Mouse (Mus musculus) embryonic facial prominence, embryonic 11.5 days (tissue): Measurements from ENCODE around the gene Olfr1151. TPM values are rescaled to one million over a fixed set of nuclear protein-coding genes. Genes with fewer than 3 reads are reported as not detected.

Source experiments
- ATAC-seq: fragments of 200-750 bp; cut with Nextera tagmentation; replicated peaks from 2 replicates; pipeline ENCODE4 v1.8.0; 2017; ENCODE audit warnings: low read depth; ENCODE audit not compliant: insufficient number of reproducible peaks, low FRiP score, low TSS enrichment
- DNase-seq: peaks from one replicate; pipeline ENCODE4 v3.0.0-alpha.2; 2015; ENCODE audit warnings: low spot score
- H3K27ac ChIP-seq: fragments of 300-500 bp; sonication (generic); replicated peaks from 2 replicates; pipeline ENCODE4 v1.5.1; 2014; ENCODE audit warnings: mild to moderate bottlenecking, low read depth, low read length, control low read depth
- H3K27me3 ChIP-seq: fragments of 300-500 bp; sonication (generic); 2 replicates; pipeline ENCODE4 v1.6.1; 2014; ENCODE audit warnings: mild to moderate bottlenecking, low read length, moderate library complexity, mixed read lengths; ENCODE audit not compliant: control insufficient read depth, insufficient read depth
- H3K36me3 ChIP-seq: fragments of 300-500 bp; sonication (generic); replicated peaks from 2 replicates; pipeline ENCODE4 v1.6.1; 2014; ENCODE audit warnings: low read depth, mild to moderate bottlenecking, low read length, moderate library complexity, mixed read lengths; ENCODE audit not compliant: control insufficient read depth, insufficient read depth
- H3K4me1 ChIP-seq: fragments of 300-500 bp; sonication (generic); 2 replicates; pipeline ENCODE4 v1.6.1; 2014; ENCODE audit warnings: low read length, mixed read lengths; ENCODE audit not compliant: control insufficient read depth, insufficient read depth
- H3K4me2 ChIP-seq: fragments of 300-500 bp; sonication (generic); 2 replicates; pipeline ENCODE4 v1.6.1; 2014; ENCODE audit warnings: low read depth, mild to moderate bottlenecking, control low read depth, low read length, moderate library complexity
- H3K4me3 ChIP-seq: fragments of 300-500 bp; sonication (generic); 2 replicates; pipeline ENCODE4 v1.5.1; 2014; ENCODE audit warnings: low read depth, low read length, control low read depth
- H3K9ac ChIP-seq: fragments of 300-500 bp; sonication (generic); replicated peaks from 2 replicates; pipeline ENCODE4 v1.6.1; 2014; ENCODE audit warnings: mild to moderate bottlenecking, control low read depth, low read length
- H3K9me3 ChIP-seq: fragments of 300-500 bp; sonication (generic); replicated peaks from 2 replicates; pipeline ENCODE4 v1.6.1; 2016; ENCODE audit warnings: mild to moderate bottlenecking, low read length, inconsistent platforms, mixed read lengths; ENCODE audit not compliant: control insufficient read depth
- WGBS: fragments of 180-500 bp; shearing (Covaris S2); extraction: QIAGEN DNeasy Blood & Tissue Kit; methylation state at CpG from one replicate; pipeline ENCODE4 v1.1.7; 2014; 5-methylcytosine and 5-hydroxymethylcytosine counted together
- polyA plus RNA-seq: library from polyadenylated mRNA; unstranded; fragments of >200 nt; fragmentation: Nextera tagmentation; extraction: Ambion mirVana; gene quantifications from 2 replicates; pipeline ENCODE4 v1.2.1, GENCODE M21; 2014

The Olfr1151 gene
- not detected in 2 replicates for polyA plus RNA-seq

DNA sequence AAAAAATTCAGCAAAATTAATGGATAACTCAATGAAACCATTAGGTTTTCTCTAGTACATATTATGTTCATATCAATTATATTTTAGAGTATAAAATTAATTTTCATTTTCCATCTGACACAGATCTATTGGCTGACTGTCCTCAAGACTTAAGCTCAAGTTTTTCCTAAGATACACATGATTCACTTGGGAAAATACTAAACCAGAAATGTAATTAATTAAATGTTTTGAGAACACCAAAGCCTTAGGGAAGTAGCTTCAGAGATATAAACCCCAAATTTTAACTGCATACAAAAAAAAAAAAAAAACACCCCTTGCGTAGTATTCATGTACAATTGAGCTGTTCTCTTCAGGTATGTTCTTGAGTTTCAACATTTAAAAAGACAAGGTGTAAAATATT, at the start of gene Olfr1151:
Gene Olfr1151 (plus strand): TSS at position 301 of the 400 bp plus-strand sequence.
- H3K4me3 ChIP-seq, result no peak within 1 kb of the TSS
- H3K9ac ChIP-seq, result no peak within 1 kb of the TSS
- H3K4me2 ChIP-seq, result no peak within 1 kb of the TSS
- no peaks in the 10 kb centered on the region for H3K9me3 ChIP-seq
- ATAC-seq (no peak), DNase-seq (no peak)
- no peaks in the 10 kb centered on the region for H3K27me3 ChIP-seq
- 87% methylated on average over 1 of the region's 1 CpGs for WGBS
- H3K27ac ChIP-seq, result no peak within 1 kb of the TSS
- H3K4me1 ChIP-seq, result no peaks in the 10 kb centered on the region
- H3K36me3 ChIP-seq, result no peaks in the 10 kb centered on the region

- Histone ChIP-seq H3K9ac (no peak within 1 kb of the TSS), H3K9me3 (no peaks in the 10 kb centered on the region), H3K36me3 (no peaks in the 10 kb centered on the region), H3K4me1 (no peaks in the 10 kb centered on the region), H3K27ac (no peak within 1 kb of the TSS), H3K4me3 (no peak within 1 kb of the TSS), H3K27me3 (no peaks in the 10 kb centered on the region), H3K4me2 (no peak within 1 kb of the TSS)
- DNase-seq (no peak), ATAC-seq (no peak)
- 68% methylated on average over 1 of the region's 1 CpGs for WGBS
Observed at GRCm38 (mm10) chr2:87809522-87809921, 46.1 kb upstream of the Olfr1151 start, which contains the start of gene Olfr1145. Gene Olfr1145, plus strand, starts transcription at chr2:87809822.

GRCm38 (mm10) chr2:87830233-87830632, 25.4 kb upstream of the Olfr1151 start, which contains the start of gene Olfr1148:
Gene Olfr1148, plus strand, starts transcription at chr2:87830533.
- H3K9ac ChIP-seq, result no peak within 1 kb of the TSS
- H3K27me3 ChIP-seq, result no peaks in the 10 kb centered on the region
- no peaks in the 10 kb centered on the region for H3K9me3 ChIP-seq
- no peaks in the 10 kb centered on the region for H3K4me1 ChIP-seq
- H3K4me2 ChIP-seq, result no peak within 1 kb of the TSS
- H3K27ac ChIP-seq, result no peak within 1 kb of the TSS
- ATAC-seq (no peak), DNase-seq (no peak)
- WGBS, result 95% methylated on average over 1 of the region's 1 CpGs
- H3K36me3 ChIP-seq, result no peaks in the 10 kb centered on the region
- no peak within 1 kb of the TSS for H3K4me3 ChIP-seq

GRCm38 (mm10) chr2:87843693-87844092, 12.0 kb upstream of the Olfr1151 start, which contains the start of gene Olfr1150-ps1:
Gene Olfr1150-ps1, plus strand, starts transcription at chr2:87843993.
- Histone ChIP-seq H3K9ac (no peak within 1 kb of the TSS), H3K4me3 (no peak within 1 kb of the TSS), H3K4me2 (no peak within 1 kb of the TSS), H3K27ac (no peak within 1 kb of the TSS), H3K27me3 (no peaks in the 10 kb centered on the region), H3K4me1 (no peaks in the 10 kb centered on the region), H3K36me3 (no peaks in the 10 kb centered on the region), H3K9me3 (no peaks in the 10 kb centered on the region)
- WGBS, result 81% methylated on average over 1 of the region's 1 CpGs
- ATAC-seq (no peak), DNase-seq (no peak)

DNA sequence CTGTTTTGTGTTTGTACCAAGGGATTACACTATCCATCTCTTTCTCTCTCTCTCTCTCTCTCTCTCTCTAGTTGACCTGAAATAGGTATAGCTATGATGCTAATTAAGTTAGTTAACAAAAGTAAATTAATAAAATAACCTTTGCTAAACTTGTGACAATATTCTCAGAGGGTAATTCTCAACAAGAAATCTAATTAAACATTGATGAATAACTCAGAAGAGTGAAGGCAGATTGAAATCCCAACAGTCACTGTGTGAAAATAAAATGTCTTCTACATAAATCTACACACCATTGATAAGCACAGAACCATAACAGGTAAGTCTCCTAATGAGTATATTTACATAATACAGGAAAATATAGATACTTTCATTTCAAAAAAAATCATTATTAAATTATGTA, 10.5 kb downstream of the Olfr1151 start, which contains the start of gene Olfr1152:
Gene Olfr1152 (plus strand): TSS at position 301 of the 400 bp plus-strand sequence.
- H3K9me3 ChIP-seq, result no peaks in the 10 kb centered on the region
- no peaks in the 10 kb centered on the region for H3K27me3 ChIP-seq
- ATAC-seq (no peak), DNase-seq (no peak)
- H3K4me1 ChIP-seq, result no peaks in the 10 kb centered on the region
- no peaks in the 10 kb centered on the region for H3K36me3 ChIP-seq
- no peak within 1 kb of the TSS for H3K4me2 ChIP-seq
- H3K9ac ChIP-seq, result no peak within 1 kb of the TSS
- H3K4me3 ChIP-seq, result no peak within 1 kb of the TSS
- no peak within 1 kb of the TSS for H3K27ac ChIP-seq

DNA sequence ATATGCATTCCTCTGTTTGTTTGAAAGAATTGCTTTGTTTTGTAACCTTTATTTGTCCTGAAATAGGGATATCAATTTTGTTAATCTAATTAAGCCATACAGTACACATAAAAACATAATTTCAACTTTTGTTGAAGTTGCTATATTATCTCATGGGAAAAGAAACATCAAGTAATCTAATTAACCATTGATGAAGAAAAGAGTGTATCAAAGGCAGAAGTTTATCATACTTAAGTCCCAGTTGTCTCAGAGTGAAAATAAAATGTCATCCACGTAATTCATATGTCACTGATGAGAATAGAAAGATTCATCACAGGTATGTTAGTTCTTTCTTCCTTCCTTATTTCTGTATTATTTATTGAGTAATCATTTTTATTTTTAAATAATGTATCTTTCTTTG, 39.0 kb downstream of the Olfr1151 start, which contains the start of gene Olfr1153:
Gene Olfr1153 (plus strand): TSS at position 301 of the 400 bp plus-strand sequence.
- Histone ChIP-seq H3K4me1 (no peaks in the 10 kb centered on the region), H3K27me3 (no peaks in the 10 kb centered on the region), H3K4me3 (no peak within 1 kb of the TSS), H3K4me2 (no peak within 1 kb of the TSS), H3K27ac (no peak within 1 kb of the TSS), H3K9ac (no peak within 1 kb of the TSS), H3K36me3 (no peaks in the 10 kb centered on the region), H3K9me3 (no peaks in the 10 kb centered on the region)
- DNase-seq (no peak), ATAC-seq (no peak)
- WGBS, result 80% methylated on average over 1 of the region's 1 CpGs

DNA sequence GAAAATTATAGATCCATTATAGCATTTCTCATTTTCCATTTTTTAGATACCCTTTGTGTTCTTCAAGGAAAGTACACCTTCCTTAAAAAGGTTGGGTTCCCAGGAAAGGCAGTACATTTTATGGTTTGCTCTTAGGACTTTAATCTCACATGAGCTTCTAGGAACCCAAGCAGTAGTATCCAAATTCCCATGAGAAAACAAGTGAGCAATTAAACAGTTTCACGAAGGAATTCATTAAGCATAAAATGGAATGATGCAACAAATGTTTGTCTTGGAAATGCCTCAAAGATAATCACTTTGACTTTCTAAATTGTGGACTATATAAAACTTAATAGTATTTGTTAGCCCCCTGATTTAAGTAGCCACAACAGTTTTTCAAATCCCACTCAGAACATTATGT, 49.4 kb downstream of the Olfr1151 start, which contains the start of gene Olfr1154:
Gene Olfr1154 (minus strand): TSS at position 101 of the 400 bp plus-strand sequence.
- Histone ChIP-seq H3K4me1 (no peaks in the 10 kb centered on the region), H3K36me3 (no peaks in the 10 kb centered on the region), H3K9ac (no peak within 1 kb of the TSS), H3K4me2 (no peak within 1 kb of the TSS), H3K9me3 (no peaks in the 10 kb centered on the region), H3K27me3 (no peaks in the 10 kb centered on the region), H3K4me3 (no peak within 1 kb of the TSS), H3K27ac (no peak within 1 kb of the TSS)
- ATAC-seq (no peak), DNase-seq (no peak)
- 95% methylated on average over 1 of the region's 1 CpGs for WGBS
